Mouse (Mus musculus): ENCODE data around the gene Otub1. TPM values are rescaled to one million over a fixed set of nuclear protein-coding genes. Genes with fewer than 3 reads are reported as not detected.

The Otub1 gene
- polyA plus RNA-seq, 1 experiment from 2014 or later: 250 TPM

DNA sequence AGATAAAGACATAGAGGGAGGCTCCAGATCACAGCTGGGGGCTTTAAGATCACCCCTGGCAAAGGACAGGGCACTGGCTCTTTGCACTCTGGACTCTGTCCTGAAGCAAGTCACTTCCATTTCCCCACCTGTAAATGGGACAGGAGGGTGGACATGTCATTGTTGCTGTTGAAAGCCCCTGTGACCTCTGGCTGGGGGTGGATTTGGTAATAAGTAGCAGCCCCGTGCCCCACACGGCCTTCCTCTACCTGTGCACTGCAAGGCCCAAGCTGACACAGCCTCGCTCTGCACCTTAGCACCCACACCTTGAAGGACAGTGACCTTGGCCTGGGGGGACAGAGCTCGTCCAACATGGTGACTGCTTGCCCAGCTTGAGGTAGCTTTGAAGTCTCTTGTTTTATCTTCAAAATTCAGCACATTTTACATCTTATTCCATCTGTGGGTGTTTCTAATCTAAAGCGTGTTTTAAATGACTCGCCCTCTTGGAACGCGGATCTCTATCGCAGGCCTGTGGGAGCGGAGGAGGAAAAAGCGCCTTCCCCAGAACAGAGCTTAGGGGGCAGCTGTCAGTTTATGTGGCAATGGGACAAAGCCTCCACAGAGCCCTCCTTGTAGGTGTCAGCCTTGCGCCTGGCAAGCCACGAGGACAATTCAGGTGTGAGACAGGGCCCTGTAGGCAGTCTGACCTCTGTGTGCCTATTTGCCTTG, 28.2 kb downstream of the Otub1 start:
- DNase-seq (ENCODE audit: low spot score): no peak
- no peak for ATAC-seq (ENCODE audit: low FRiP score)
- Histone ChIP-seq H3K4me2 (replicated peaks; ENCODE audit: low read depth, low read length) (no peak overlapping the region), H3K27me3 (ENCODE audit: control insufficient read depth, insufficient read depth, low read length) (peaks cover 11% of the 10 kb centered on the region), H3K36me3 (ENCODE audit: control insufficient read depth, insufficient read depth, low read length) (no peaks in the 10 kb centered on the region), H3K4me3 (ENCODE audit: low read depth, low read length) (no peak overlapping the region), H3K9me3 (ENCODE audit: control insufficient read depth, low read length) (no peaks in the 10 kb centered on the region), H3K4me1 (replicated peaks; ENCODE audit: control insufficient read depth, insufficient read depth, low read length) (peaks cover 16% of the 10 kb centered on the region), H3K27ac (ENCODE audit: low read depth, low read length) (peak overlapping the region; percentile 17; the same call in 1 of the 2 replicates), H3K9ac (ENCODE audit: low read depth, low read length) (no peak overlapping the region)
- WGBS: 55% methylated on average over 13 of the region's 13 CpGs

DNA sequence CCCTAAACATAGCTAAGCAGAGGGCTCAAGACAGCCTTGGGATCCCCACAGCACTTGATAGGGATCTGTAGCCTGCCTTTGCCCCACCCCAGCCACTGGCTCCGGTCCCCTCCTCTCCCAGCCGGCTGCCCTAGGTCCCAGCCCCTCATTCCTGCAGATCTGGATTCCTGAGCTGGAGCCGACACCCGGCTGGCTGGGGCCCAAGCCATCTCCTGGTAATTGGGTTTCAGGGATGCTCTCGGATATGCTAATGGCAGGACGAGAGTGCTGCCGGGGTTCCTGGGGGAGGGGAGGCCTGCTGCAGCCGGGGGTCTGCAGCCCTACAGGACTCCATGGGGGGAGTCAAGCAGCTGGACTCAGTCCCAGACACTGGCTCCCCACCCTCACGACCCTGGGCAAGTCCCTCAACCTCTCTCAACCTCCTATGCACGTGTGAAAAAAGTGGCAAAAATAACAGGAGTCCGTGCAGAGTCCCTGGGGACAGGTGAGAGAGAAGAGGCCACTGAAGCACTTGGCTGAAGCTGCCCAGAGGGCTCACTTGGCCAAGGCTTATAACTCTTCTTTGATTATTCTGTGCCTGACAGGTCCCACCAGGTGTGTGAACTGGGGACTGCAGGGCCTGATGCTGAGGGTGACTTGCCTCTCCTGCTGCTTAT, 29.9 kb downstream of the Otub1 start:
- 10% methylated on average over 11 of the region's 11 CpGs for WGBS
- Histone ChIP-seq H3K9ac (ENCODE audit: low read depth, low read length) (no peak overlapping the region), H3K27me3 (ENCODE audit: control insufficient read depth, insufficient read depth, low read length) (peaks cover 3% of the 10 kb centered on the region), H3K27ac (ENCODE audit: low read depth, low read length) (no peak overlapping the region), H3K4me3 (ENCODE audit: low read depth, low read length) (no peak overlapping the region), H3K9me3 (ENCODE audit: control insufficient read depth, low read length) (no peaks in the 10 kb centered on the region), H3K4me2 (replicated peaks; ENCODE audit: low read depth, low read length) (no peak overlapping the region), H3K36me3 (ENCODE audit: control insufficient read depth, insufficient read depth, low read length) (no peaks in the 10 kb centered on the region), H3K4me1 (replicated peaks; ENCODE audit: control insufficient read depth, insufficient read depth, low read length) (peaks cover 19% of the 10 kb centered on the region)
- no peak for DNase-seq (ENCODE audit: low spot score)
- ATAC-seq (ENCODE audit: low FRiP score): no peak

DNA sequence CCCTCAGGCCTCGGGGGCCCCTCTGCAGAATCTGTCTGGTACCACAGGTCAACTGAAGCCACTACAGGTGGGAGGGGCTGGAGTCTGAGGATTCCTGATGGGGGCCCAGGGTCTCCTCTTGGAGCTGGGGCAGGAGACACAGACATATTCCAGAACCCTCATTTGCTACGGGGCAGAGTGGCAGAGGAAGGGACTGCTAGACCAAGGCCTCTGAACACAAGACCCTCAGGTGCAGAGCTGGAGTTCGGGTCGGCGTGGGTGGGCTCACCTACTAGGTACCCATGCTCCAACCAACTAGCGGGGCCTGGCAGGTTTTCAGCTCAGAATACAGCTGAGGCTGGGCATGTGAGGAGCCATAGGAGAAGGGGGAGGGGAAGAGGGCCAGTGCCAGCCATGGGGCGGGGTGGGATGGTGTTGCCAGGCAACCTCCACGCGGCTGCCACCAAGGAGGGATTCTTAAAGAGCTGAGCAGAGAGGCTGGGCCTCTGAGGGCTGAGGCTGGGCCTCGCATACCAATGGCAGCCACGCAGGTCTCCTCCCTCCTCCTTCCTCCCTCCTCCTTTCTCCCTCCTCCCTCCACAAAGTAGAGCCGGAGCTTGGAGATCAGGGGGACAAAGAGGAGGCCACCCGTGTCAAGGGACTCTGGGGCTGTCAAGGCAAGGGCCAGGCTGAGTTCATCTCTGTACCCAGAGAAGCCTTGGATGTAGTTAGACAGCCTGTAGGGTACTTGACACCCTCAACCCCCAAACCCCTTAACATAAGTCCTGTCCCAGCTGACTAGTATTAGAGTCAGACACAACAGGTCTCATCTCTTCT, 33.9 kb downstream of the Otub1 start:
- Histone ChIP-seq H3K4me2 (replicated peaks; ENCODE audit: low read depth, low read length) (no peak overlapping the region), H3K4me1 (replicated peaks; ENCODE audit: control insufficient read depth, insufficient read depth, low read length) (peaks cover 16% of the 10 kb centered on the region), H3K36me3 (ENCODE audit: control insufficient read depth, insufficient read depth, low read length) (no peaks in the 10 kb centered on the region), H3K27me3 (ENCODE audit: control insufficient read depth, insufficient read depth, low read length) (peaks cover 9% of the 10 kb centered on the region), H3K9me3 (ENCODE audit: control insufficient read depth, low read length) (no peaks in the 10 kb centered on the region), H3K27ac (ENCODE audit: low read depth, low read length) (peak overlapping the region; percentile 6; the same call in 1 of the 2 replicates), H3K9ac (ENCODE audit: low read depth, low read length) (no peak overlapping the region), H3K4me3 (ENCODE audit: low read depth, low read length) (no peak overlapping the region)
- 16% methylated on average over 13 of the region's 13 CpGs for whole genome bisulfite sequencing
- DNase-seq (ENCODE audit: low spot score): peak; percentile 86
- peak; percentile 92 for ATAC-seq (ENCODE audit: low FRiP score)

DNA sequence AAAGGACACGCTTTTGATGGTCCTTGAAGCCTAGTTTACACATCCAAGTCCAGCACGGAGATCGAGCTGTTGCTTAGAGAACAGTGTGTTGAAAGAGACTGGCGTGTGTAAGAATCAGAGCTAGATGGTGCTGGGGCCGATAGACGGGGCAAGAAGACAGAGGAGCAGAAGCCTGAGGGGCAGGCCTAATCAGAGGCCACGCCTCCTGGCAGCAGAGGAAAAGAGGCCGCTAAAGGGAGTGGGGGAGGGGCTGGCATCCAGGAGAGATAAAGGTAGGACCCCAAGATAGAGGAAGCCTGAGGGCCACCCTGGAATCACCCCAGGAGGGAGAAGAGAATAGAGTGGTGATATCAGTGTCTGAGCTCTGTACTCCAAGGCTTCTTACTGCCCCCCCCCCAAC, 34.7 kb downstream of the Otub1 start:
- H3K9ac ChIP-seq (ENCODE audit: low read depth, low read length): no peak overlapping the region
- ATAC-seq (ENCODE audit: low FRiP score) (peak; percentile 6; the same call in 1 of the 2 replicates), DNase-seq (ENCODE audit: low spot score) (no peak)
- no peak overlapping the region for H3K27ac ChIP-seq (ENCODE audit: low read depth, low read length)
- no peaks in the 10 kb centered on the region for H3K9me3 ChIP-seq (ENCODE audit: control insufficient read depth, low read length)
- no peaks in the 10 kb centered on the region for H3K36me3 ChIP-seq (ENCODE audit: control insufficient read depth, insufficient read depth, low read length)
- H3K27me3 ChIP-seq (ENCODE audit: control insufficient read depth, insufficient read depth, low read length): peaks cover 17% of the 10 kb centered on the region
- no peak overlapping the region for H3K4me2 ChIP-seq (replicated peaks; ENCODE audit: low read depth, low read length)
- H3K4me1 ChIP-seq (replicated peaks; ENCODE audit: control insufficient read depth, insufficient read depth, low read length): peaks cover 15% of the 10 kb centered on the region
- H3K4me3 ChIP-seq (ENCODE audit: low read depth, low read length): no peak overlapping the region
- 9% methylated on average over 8 of the region's 8 CpGs for WGBS

DNA sequence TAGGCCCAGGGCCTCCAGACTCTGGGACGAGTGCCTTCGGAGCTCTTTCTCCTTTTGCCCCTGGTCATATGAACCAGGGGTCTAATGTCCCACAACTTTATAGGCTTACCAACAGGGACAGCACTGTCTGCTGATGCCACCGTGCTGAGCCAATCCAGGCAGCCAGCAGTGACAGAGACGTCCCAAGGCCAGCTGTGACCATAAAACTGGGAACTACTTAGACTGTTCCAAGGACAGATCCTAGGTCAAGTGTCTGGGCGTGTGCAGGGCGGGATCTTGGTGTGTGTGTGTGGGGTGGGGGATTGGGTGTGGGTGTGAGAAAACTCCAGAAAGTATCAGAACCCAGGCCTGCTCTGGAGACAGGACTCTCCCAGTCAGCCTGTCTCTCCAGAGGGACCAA, 35.2 kb downstream of the Otub1 start:
- H3K9ac ChIP-seq (ENCODE audit: low read depth, low read length): no peak overlapping the region
- no peak for ATAC-seq (ENCODE audit: low FRiP score)
- no peak overlapping the region for H3K27ac ChIP-seq (ENCODE audit: low read depth, low read length)
- peaks cover 22% of the 10 kb centered on the region for H3K27me3 ChIP-seq (ENCODE audit: control insufficient read depth, insufficient read depth, low read length)
- H3K4me2 ChIP-seq (replicated peaks; ENCODE audit: low read depth, low read length): no peak overlapping the region
- no peaks in the 10 kb centered on the region for H3K9me3 ChIP-seq (ENCODE audit: control insufficient read depth, low read length)
- no peak for DNase-seq (ENCODE audit: low spot score)
- peaks cover 10% of the 10 kb centered on the region for H3K4me1 ChIP-seq (replicated peaks; ENCODE audit: control insufficient read depth, insufficient read depth, low read length)
- no peak overlapping the region for H3K4me3 ChIP-seq (ENCODE audit: low read depth, low read length)
- WGBS: 79% methylated on average over 6 of the region's 6 CpGs
- no peaks in the 10 kb centered on the region for H3K36me3 ChIP-seq (ENCODE audit: control insufficient read depth, insufficient read depth, low read length)

DNA sequence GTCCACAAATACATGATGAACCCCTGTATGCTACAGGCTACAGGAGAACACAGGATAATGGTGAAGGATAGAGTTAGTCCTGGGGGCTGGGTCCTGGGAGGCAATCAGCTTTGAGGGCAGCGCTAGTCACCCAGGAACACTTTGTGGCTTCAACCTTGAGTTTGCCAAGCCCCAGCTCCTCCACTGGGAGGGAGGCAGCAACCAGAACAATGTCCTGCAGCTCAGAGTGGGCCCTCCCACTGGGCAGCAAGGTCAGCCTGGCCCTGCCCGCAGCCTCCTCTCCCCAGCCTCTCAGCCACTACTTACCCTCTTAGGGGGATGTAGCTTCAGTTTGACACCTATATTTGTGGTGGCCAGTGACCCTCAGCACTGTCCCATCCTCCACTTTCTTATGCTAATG, 37.7 kb downstream of the Otub1 start:
- no peak overlapping the region for H3K27ac ChIP-seq (ENCODE audit: low read depth, low read length)
- no peak for DNase-seq (ENCODE audit: low spot score)
- WGBS: 22% methylated on average over 2 of the region's 2 CpGs
- no peaks in the 10 kb centered on the region for H3K9me3 ChIP-seq (ENCODE audit: control insufficient read depth, low read length)
- no peak overlapping the region for H3K4me2 ChIP-seq (replicated peaks; ENCODE audit: low read depth, low read length)
- H3K4me3 ChIP-seq (ENCODE audit: low read depth, low read length): no peak overlapping the region
- H3K36me3 ChIP-seq (ENCODE audit: control insufficient read depth, insufficient read depth, low read length): no peaks in the 10 kb centered on the region
- H3K9ac ChIP-seq (ENCODE audit: low read depth, low read length): no peak overlapping the region
- no peak for ATAC-seq (ENCODE audit: low FRiP score)
- peaks cover 18% of the 10 kb centered on the region for H3K4me1 ChIP-seq (replicated peaks; ENCODE audit: control insufficient read depth, insufficient read depth, low read length)
- peaks cover 42% of the 10 kb centered on the region for H3K27me3 ChIP-seq (ENCODE audit: control insufficient read depth, insufficient read depth, low read length)

DNA sequence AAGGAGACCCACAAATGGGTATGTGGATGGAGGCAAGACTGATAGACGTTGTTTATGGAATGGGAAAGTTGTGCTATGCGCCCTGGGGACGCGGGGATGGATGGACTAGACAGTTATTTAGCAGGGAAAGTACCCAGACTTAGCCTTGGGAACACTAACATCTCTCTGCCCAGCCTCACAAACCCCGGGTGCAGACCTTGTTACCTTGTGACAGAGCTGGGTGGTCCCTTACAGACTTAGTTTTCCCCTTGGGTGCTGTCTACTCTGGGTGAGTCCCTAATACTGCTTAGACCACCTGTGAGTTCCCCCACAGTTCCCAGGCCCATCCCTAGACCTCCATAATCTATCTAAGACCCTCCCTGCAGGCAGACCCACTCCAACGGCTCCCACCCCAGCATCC, 39.3 kb downstream of the Otub1 start:
- ATAC-seq (ENCODE audit: low FRiP score): no peak
- peaks cover 14% of the 10 kb centered on the region for H3K4me1 ChIP-seq (replicated peaks; ENCODE audit: control insufficient read depth, insufficient read depth, low read length)
- no peaks in the 10 kb centered on the region for H3K9me3 ChIP-seq (ENCODE audit: control insufficient read depth, low read length)
- H3K4me2 ChIP-seq (replicated peaks; ENCODE audit: low read depth, low read length): no peak overlapping the region
- 17% methylated on average over 6 of the region's 6 CpGs for WGBS
- no peak for DNase-seq (ENCODE audit: low spot score)
- peaks cover 51% of the 10 kb centered on the region for H3K27me3 ChIP-seq (ENCODE audit: control insufficient read depth, insufficient read depth, low read length)
- no peak overlapping the region for H3K27ac ChIP-seq (ENCODE audit: low read depth, low read length)
- no peaks in the 10 kb centered on the region for H3K36me3 ChIP-seq (ENCODE audit: control insufficient read depth, insufficient read depth, low read length)
- no peak overlapping the region for H3K9ac ChIP-seq (ENCODE audit: low read depth, low read length)
- no peak overlapping the region for H3K4me3 ChIP-seq (ENCODE audit: low read depth, low read length)

DNA sequence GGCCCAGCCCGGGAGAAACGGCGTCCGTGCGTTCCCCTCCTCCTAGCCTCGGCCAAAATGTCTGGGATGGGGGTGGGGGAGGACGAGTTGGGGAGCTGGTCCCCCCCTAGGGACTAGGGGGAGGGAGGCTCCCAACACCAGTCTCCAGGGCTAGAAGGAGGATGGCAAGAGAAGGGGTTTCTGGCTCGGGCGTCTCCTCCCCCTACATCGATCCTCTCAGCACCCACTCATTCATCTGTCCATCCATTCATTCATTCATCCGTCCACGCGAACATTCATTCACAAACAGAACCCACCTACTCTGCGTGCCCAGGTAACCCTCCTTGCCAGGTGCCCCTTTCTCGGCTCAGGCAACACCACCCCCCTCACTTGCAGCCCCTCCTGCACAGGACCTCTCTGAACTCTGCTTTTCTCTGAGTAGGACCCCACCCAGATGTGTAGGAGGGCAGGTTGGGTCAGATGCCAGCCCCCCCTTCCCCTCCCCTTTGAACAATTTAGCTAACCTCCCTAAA, 39.9 kb downstream of the Otub1 start:
- peak; percentile 47 for DNase-seq (ENCODE audit: low spot score)
- Histone ChIP-seq H3K4me1 (replicated peaks; ENCODE audit: control insufficient read depth, insufficient read depth, low read length) (peaks cover 11% of the 10 kb centered on the region), H3K9ac (ENCODE audit: low read depth, low read length) (peak overlapping the region; percentile 59), H3K9me3 (ENCODE audit: control insufficient read depth, low read length) (no peaks in the 10 kb centered on the region), H3K27ac (ENCODE audit: low read depth, low read length) (no peak overlapping the region), H3K27me3 (ENCODE audit: control insufficient read depth, insufficient read depth, low read length) (peaks cover 51% of the 10 kb centered on the region), H3K4me2 (replicated peaks; ENCODE audit: low read depth, low read length) (peak overlapping the region; percentile 92), H3K36me3 (ENCODE audit: control insufficient read depth, insufficient read depth, low read length) (no peaks in the 10 kb centered on the region), H3K4me3 (ENCODE audit: low read depth, low read length) (peak overlapping the region; percentile 65)
- ATAC-seq (ENCODE audit: low FRiP score): peak; percentile 29
- 4% methylated on average over 14 of the region's 15 CpGs for WGBS
